Mouse (Mus musculus): ENCODE measurements around the gene Gabra4. TPM values are rescaled to one million over a fixed set of nuclear protein-coding genes. Genes with fewer than 3 reads are reported as not detected.

The Gabra4 gene
- polyA plus RNA-seq (2012; rRNA removed) = 0.09 and 0.19 TPM in 2 replicates

- Histone ChIP-seq H3K36me3 (ENCODE audit: control insufficient read depth, insufficient read depth, low read length) (no peaks in the 10 kb centered on the region), H3K4me1 (ENCODE audit: control insufficient read depth, insufficient read depth, insufficient read length) (peaks cover 3% of the 10 kb centered on the region; the same call in 1 of the 2 replicates), H3K4me3 (ENCODE audit: extremely low read depth, insufficient read depth, insufficient read length) (no peak within 1 kb of the TSS), H3K27ac (ENCODE audit: insufficient read depth, low read length) (no peak within 1 kb of the TSS), H3K27me3 (ENCODE audit: control insufficient read depth, insufficient read depth, low read length) (peaks cover 5% of the 10 kb centered on the region; the same call in 1 of the 2 replicates)
- 3% methylated on average over 15 of the region's 15 CpGs for WGBS
- TF ChIP-seq CTCF (IDR thresholded peaks at IDR 0.05; ENCODE audit: extremely low read depth, insufficient read depth, insufficient read length, insufficient replicate concordance) = no peak
- no peak for TF ChIP-seq POLR2A (IDR thresholded peaks at IDR 0.05; ENCODE audit: low read depth, low read length)
- DNase-seq (ENCODE audit: low read depth in 1 of 2, low spot score in 2 of 2) = no peak
Observed at GRCm38 (mm10) chr5:71658115-71658497, at the start of gene Gabra4. Gene Gabra4, minus strand, starts transcription at chr5:71658308.

GRCm38 (mm10) chr5:71701273-71701614 is 43.1 kb upstream of the Gabra4 start:
- Histone ChIP-seq H3K4me1 (ENCODE audit: control insufficient read depth, insufficient read depth, insufficient read length) (no peaks in the 10 kb centered on the region), H3K27me3 (ENCODE audit: control insufficient read depth, insufficient read depth, low read length) (peaks cover 3% of the 10 kb centered on the region; the same call in 1 of the 2 replicates), H3K4me3 (ENCODE audit: extremely low read depth, insufficient read depth, insufficient read length) (no peak overlapping the region), H3K36me3 (ENCODE audit: control insufficient read depth, insufficient read depth, low read length) (no peaks in the 10 kb centered on the region), H3K27ac (ENCODE audit: insufficient read depth, low read length) (no peak overlapping the region)
- TF ChIP-seq POLR2A (IDR thresholded peaks at IDR 0.05; ENCODE audit: low read depth, low read length) = no peak
- TF ChIP-seq CTCF (IDR thresholded peaks at IDR 0.05; ENCODE audit: extremely low read depth, insufficient read depth, insufficient read length, insufficient replicate concordance) = no peak
- no peak for DNase-seq (ENCODE audit: low read depth in 1 of 2, low spot score in 2 of 2)
- WGBS = 2% methylated on average over 6 of the region's 6 CpGs

- no peak for DNase-seq (ENCODE audit: low read depth in 1 of 2, low spot score in 2 of 2)
- no peaks in the 10 kb centered on the region for H3K36me3 ChIP-seq (ENCODE audit: control insufficient read depth, insufficient read depth, low read length)
- no peaks in the 10 kb centered on the region for H3K4me1 ChIP-seq (ENCODE audit: control insufficient read depth, insufficient read depth, insufficient read length)
- peaks cover 3% of the 10 kb centered on the region; the same call in 1 of the 2 replicates for H3K27me3 ChIP-seq (ENCODE audit: control insufficient read depth, insufficient read depth, low read length)
- H3K4me3 ChIP-seq (ENCODE audit: extremely low read depth, insufficient read depth, insufficient read length) = no peak overlapping the region
- 5% methylated on average over 46 of the region's 46 CpGs for WGBS
- no peak overlapping the region for H3K27ac ChIP-seq (ENCODE audit: insufficient read depth, low read length)
- no peak for TF ChIP-seq POLR2A (IDR thresholded peaks at IDR 0.05; ENCODE audit: low read depth, low read length)
- no peak for TF ChIP-seq CTCF (IDR thresholded peaks at IDR 0.05; ENCODE audit: extremely low read depth, insufficient read depth, insufficient read length, insufficient replicate concordance)
Observed at GRCm38 (mm10) chr5:71700468-71701272, 42.6 kb upstream of the Gabra4 start.

- DNase-seq (ENCODE audit: low read depth in 1 of 2, low spot score in 2 of 2) = no peak
- Histone ChIP-seq H3K27me3 (ENCODE audit: control insufficient read depth, insufficient read depth, low read length) (peaks cover 3% of the 10 kb centered on the region; the same call in 1 of the 2 replicates), H3K36me3 (ENCODE audit: control insufficient read depth, insufficient read depth, low read length) (no peaks in the 10 kb centered on the region), H3K4me3 (ENCODE audit: extremely low read depth, insufficient read depth, insufficient read length) (no peak overlapping the region), H3K27ac (ENCODE audit: insufficient read depth, low read length) (no peak overlapping the region), H3K4me1 (ENCODE audit: control insufficient read depth, insufficient read depth, insufficient read length) (no peaks in the 10 kb centered on the region)
- TF ChIP-seq CTCF (IDR thresholded peaks at IDR 0.05; ENCODE audit: extremely low read depth, insufficient read depth, insufficient read length, insufficient replicate concordance) = no peak
- no peak for TF ChIP-seq POLR2A (IDR thresholded peaks at IDR 0.05; ENCODE audit: low read depth, low read length)
- WGBS = 4% methylated on average over 19 of the region's 19 CpGs
Observed at GRCm38 (mm10) chr5:71699696-71700467, 41.8 kb upstream of the Gabra4 start.

- Histone ChIP-seq H3K4me1 (ENCODE audit: control insufficient read depth, insufficient read depth, insufficient read length) (no peaks in the 10 kb centered on the region), H3K4me3 (ENCODE audit: extremely low read depth, insufficient read depth, insufficient read length) (no peak overlapping the region), H3K36me3 (ENCODE audit: control insufficient read depth, insufficient read depth, low read length) (no peaks in the 10 kb centered on the region), H3K27ac (ENCODE audit: insufficient read depth, low read length) (no peak overlapping the region), H3K27me3 (ENCODE audit: control insufficient read depth, insufficient read depth, low read length) (no peaks in the 10 kb centered on the region)
- WGBS = 65% methylated on average over 4 of the region's 4 CpGs
- no peak for TF ChIP-seq POLR2A (IDR thresholded peaks at IDR 0.05; ENCODE audit: low read depth, low read length)
- TF ChIP-seq CTCF (IDR thresholded peaks at IDR 0.05; ENCODE audit: extremely low read depth, insufficient read depth, insufficient read length, insufficient replicate concordance) = no peak
- DNase-seq (ENCODE audit: low read depth in 1 of 2, low spot score in 2 of 2) = no peak
Observed at GRCm38 (mm10) chr5:71665593-71665992, 7.5 kb upstream of the Gabra4 start.

GRCm38 (mm10) chr5:71657482-71658114 is 510 bp downstream of the Gabra4 start, which contains the start of gene Gabrb1:
Gene Gabrb1, plus strand, starts transcription at chr5:71658113.
- Histone ChIP-seq H3K4me3 (ENCODE audit: extremely low read depth, insufficient read depth, insufficient read length) (no peak within 1 kb of the TSS), H3K4me1 (ENCODE audit: control insufficient read depth, insufficient read depth, insufficient read length) (peaks cover 3% of the 10 kb centered on the region; the same call in 1 of the 2 replicates), H3K27ac (ENCODE audit: insufficient read depth, low read length) (no peak within 1 kb of the TSS), H3K27me3 (ENCODE audit: control insufficient read depth, insufficient read depth, low read length) (peaks cover 5% of the 10 kb centered on the region; the same call in 1 of the 2 replicates), H3K36me3 (ENCODE audit: control insufficient read depth, insufficient read depth, low read length) (no peaks in the 10 kb centered on the region)
- TF ChIP-seq POLR2A (IDR thresholded peaks at IDR 0.05; ENCODE audit: low read depth, low read length) = no peak
- TF ChIP-seq CTCF (IDR thresholded peaks at IDR 0.05; ENCODE audit: extremely low read depth, insufficient read depth, insufficient read length, insufficient replicate concordance) = no peak
- WGBS = 2% methylated on average over 49 of the region's 49 CpGs
- DNase-seq (ENCODE audit: low read depth in 1 of 2, low spot score in 2 of 2) = no peak
